Mouse (Mus musculus) gonadal fat pad, adult 2 months (tissue): ENCODE results near the gene Golga2. TPM values are rescaled to one million over a fixed set of nuclear protein-coding genes. Genes with fewer than 3 reads are reported as not detected.

Experiments
- DNase-seq: peaks from one replicate; pipeline ENCODE4 v3.0.0-alpha.2; 2012; ENCODE audit warnings: low read depth
- polyA plus RNA-seq: library from polyadenylated mRNA; depleted of rRNA; stranded (reverse); fragments of >200 nt; gene quantifications from 2 replicates; pipeline ENCODE4 v1.2.3, GENCODE M21; 2012; rRNA removed

Gene Golga2
- polyA plus RNA-seq, 1 experiment = 46.2 TPM

DNA sequence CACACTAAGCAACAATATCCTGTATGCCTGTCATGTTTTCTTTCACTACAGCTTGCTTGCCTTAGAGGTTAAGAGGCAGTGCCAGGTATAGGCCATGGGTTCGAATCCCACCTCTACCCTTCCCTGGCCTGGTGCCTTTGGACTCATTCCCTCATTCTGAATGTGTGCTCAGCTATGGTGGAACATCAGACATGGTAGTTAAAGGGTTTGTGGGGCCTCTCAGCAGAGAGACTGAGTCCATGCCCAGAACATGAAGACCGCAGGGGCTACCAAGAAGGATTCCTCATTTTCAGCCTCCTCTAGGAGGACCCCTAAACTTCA lies 56.1 kb downstream of the Golga2 start:
- DNase-seq = no peak

DNA sequence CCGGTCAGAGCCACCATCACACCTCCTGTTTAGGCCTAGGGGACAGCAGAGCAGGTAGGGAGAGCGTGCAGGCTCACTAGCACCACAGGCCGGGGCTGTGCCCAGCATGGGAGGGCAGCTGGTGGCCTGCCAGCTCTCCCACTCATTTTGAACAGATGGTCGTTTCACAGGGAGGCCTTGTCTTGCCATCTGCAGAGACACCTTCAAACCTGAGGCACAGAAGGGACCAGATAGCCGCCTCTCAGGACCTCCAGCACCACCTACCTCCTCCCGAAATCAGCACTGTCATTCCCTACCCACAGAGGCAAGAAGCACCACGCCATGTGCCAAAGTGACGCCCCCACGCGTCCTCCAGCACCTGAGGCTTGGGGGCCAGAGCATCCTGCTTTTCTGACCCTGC lies 56.9 kb downstream of the Golga2 start:
- DNase-seq = no peak

DNA sequence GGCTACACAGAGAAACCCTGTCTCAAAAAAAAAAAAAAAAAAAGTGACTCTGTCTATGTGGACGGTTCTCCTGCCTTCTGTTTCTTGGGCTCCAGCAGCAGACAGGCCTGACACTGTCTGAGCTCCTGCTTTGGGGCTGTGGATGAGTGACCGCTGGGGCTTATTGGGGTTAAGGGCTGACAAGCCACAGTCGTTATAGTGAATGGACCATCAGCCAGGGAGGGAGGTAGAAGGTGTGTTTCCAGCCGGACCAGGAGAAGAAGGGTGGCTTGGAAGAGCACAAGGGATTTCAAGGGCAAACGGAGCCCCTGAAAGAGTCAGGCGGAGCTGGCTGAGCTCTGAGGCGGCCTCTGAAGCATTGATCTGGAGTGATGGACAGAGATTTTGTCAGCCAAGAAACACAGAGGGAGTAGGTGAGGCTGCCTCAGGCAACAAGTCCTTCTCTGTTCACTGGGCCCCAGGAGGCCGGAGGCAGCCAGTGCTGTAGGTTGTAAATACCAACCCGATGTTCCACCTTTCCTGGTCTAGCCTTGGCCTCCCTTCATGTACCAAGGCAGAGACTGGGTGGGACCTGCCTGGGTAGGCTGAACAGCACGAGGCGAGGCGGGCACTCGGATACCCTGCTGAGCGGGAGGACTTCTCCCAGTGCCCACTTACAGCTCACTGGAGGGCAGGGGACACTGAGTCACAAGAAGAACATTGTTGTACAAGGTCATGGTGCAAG lies 57.6 kb downstream of the Golga2 start:
- DNase-seq = no peak

DNA sequence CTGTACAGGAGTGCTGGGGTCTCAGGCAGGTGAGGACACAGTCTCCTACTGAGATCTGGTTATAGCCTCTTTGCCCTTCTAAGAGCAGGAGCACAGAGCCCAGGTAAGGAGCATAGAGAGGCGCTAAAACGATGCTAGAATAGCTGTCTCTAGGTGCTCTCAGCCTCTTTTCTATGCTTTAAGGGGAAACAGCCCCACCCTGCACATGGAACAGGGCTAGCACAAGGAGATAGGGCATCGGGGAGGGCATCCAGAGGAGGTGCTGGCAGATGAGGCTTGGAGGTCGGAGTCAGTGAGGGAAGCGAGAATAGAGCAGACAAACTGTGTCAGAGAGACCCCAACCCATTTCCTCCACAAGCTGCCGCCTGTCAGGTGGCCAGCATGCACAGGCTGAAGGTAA lies 59.8 kb downstream of the Golga2 start:
- no peak for DNase-seq

DNA sequence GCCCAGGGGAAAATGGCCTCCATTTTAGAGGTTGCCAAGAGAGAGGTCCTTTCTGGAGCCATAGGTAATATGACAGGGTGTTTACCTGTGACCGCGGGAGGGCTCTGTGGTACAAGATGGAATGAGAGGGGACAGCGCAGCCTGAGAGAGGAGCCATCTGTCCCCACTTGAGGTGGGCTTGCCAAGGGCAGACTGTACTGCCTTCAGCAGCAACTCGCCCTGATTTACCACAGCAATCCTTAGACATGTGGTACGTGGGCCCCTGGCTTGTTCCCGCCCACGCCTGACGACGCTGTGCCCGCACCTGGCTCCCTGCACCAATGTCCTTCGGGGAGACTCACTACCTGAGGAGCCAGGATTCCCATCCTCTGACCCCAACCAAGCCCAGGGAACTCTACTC lies 61.1 kb downstream of the Golga2 start:
- no peak for DNase-seq

DNA sequence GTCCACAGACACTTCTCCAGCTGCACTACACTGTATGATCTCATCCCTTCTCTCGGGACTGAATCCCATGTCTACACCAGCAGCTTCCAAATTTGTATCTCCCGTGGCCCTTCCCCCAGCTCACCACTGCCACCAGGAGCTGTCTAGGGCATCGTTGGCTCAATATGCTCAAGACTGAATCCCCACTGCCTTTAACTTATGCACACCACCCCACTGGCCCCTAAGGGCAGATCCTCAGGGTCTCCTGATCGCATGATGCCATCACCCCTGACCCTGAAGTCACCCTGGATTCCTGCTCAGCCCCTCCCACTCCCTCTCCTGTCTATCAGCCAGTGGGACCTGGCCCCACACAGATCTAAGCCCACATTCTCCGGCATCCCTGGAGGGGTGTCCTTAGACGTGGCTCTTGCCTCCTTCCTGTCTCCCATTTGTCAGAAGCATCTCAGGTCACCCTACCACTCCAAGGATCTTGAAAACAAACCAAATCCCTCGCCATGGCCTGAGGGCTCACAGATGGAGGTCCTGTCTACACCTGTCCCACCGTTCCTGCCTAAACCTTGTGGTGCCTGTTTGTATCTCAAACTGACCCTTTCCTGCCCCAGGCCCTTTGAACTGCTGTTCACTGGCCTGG lies 62.6 kb downstream of the Golga2 start:
- no peak for DNase-seq

DNA sequence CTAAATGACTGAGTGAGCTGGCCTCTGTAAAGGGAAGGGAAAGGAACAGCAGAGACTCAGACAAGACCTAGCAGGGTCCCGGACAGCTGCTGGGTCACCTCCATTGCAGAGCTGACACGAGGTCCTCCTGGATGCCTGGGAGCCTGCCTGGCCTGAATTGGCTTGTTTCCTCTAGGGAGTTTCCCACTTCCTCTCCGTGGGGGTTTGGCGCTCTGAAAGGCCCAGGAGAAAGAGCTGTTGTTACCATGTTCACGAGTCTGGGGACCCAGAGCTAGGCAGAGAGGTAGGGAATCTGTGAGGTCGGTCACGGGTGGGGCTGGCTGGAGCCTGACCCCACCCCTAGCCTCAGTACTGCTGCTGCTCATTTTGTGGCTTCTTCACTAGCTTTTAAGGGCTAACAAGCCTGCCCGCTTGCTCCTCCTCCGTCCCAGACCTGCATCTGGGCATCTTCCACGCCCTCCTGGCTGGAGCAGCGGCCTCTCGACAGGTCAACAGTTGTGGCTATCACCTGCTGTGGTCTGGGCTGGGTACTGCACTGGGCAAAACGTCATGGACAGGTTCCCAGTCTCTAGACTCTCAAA lies 63.4 kb downstream of the Golga2 start:
- DNase-seq = no peak

DNA sequence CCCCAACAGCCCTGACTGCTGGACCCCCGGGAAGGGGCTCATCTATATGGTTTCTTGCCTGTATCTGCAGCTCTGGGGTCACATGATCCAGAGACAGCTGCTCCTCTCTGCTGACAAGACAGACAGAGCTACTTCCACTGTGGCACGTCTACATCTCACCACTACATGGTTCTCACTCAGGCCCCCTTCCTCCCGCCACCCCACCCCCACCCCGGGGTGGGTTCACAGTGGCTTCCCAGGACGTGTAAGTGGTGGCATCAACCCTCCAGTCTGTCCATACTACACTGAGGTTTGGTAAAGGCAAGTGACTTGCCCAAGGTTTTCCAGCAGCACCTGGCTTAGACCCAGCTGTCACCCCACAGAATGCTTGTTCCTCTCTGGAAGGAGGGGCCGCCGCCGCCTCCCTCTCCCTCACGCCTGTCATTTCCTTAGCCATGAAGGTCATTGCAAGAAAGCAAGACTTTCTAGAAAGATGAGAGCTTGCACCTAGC lies 64.3 kb downstream of the Golga2 start:
- no peak for DNase-seq

DNA sequence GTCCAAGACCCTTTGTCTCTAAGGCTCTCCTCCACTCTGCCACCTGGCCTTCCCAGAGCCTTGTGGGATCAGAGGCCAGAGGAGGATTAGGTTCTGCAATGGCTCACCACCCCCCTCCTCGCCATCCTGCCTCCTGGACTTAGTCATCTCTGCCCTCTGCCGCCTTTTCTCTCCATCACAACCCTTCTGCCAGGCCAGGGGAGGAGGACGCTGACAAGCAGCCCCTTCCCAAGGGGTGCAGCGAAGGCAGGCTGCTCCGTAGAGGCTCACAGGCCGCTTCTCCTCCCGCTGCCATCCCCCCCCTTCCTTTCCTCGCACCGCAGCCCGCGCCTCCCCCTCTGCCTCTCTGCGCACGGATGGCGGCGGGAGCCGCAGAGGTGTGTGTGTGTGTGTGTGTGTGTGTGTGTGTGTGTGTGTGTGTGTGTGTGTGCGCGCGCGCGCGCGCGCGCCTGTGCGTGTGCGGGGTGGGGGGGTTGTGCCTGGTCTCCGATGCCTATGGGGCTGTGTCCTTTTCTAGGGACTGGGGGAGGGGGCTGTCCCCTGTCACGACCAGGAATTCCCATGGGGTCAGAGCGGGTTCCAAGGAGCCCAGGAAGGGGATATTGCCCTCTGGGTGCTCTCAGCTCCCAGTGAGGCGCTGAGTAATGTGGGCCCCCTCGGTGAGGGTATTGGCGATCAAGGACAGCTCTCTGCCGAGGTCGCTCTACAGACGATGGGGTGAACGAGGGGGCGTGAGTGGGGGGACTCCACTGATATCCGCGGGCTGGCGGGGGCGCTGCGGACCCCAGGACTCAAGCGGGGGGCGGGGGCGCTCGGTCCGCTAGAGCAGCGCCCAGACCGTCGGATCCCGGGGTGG lies 65.2 kb downstream of the Golga2 start, which contains the start of gene Ciz1:
Gene Ciz1 (plus strand): TSS at position 177 of the 856 bp plus-strand sequence.
- DNase-seq = no peak

DNA sequence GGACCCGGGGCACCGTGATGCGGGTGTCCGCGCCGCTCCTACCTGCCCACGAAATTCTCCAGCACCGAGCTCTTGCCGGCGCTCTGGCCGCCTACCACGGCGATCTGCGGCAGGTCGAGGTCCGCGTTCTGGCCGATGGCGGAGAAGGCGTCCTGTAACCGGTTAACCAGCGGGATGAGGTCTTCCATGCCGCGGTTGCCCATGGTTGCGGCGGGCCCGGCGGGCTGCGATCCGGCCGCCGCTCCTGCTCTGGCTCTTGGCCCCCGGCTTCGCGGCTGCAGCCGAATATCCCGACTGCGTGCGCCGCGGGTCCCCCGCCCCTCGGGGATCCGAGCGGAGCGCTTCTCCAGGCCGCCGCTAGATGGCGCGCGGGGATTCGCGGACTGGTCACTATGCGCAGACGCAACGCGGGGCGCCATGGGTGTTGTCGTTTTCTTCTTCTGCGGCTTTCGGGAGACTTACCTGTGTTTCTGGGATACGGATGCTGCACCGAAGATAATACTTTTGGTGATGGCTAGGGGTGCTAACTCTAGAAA lies 65.9 kb downstream of the Golga2 start, which contains the start of gene Dnm1:
Gene Dnm1 (minus strand): TSS at position 332 of the 536 bp plus-strand sequence.
- DNase-seq = no peak

DNA sequence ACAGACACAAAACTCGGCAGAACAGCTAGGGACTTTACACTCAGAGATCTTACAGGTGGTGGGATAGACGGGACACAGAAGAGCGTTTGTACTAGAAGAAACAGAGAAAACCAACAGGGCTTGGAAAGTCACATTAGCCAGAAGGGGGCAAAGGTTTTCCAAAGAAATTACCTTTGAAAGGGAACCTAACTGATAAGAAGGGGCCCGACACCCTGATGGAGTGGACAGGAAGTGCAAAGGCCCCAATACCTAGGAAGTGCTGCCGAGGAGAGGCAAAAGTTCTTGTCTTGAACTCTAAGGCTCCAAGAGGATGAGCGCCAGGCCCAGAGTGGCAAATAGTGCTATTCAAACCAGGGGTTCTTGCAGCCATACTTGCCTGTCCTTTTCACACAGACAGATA lies 66.7 kb downstream of the Golga2 start:
- no peak for DNase-seq

DNA sequence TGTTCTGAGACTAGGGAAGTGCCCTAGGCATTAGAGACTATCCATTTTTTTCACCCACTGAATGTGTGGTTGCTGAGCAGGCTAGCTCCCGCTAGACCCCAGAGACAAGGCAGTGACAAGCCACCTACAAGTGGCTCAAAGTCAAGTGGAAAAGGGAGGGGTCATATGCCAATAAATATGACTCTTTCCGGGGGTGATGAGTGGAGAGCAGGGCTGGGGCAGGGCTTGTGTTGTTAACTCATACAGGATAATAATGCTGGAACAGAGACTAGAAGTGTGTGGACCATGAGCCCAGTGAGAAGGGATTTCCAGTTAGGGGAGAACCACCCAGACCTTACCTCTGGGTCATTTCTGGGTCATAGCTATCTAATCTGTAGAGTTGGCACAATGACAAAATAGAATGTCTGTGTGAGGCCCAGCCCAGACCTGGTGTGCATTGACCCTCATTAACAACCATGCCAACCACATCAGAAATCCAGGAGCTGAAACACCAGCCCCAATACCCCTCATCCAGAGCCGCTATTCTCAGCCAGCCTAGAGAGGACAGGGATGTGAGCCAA lies 67.2 kb downstream of the Golga2 start:
- no peak for DNase-seq

DNA sequence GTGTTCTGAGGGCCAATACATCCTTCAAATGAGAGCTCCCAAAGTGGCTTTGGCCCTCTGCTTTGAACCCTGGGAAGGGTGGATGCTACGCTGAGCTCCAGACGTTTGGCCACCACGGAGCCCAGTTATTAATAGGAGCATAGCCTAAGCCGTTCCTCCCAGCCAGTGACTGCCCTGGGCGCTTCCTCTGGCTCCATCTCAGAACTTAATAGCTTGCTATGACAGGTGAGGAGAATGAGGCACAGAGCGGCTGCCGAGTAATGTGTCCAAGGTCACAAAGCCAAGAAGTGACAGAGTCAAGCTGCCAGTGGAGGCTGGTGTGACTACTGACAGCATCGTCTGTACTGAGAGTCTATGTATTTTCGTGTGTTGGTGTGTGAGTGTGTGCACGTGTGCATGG lies 69.0 kb downstream of the Golga2 start:
- DNase-seq = no peak

Other genes starting within 250 kb of the Golga2 start
- gene Fam78a, start 202.5 kb upstream of the Golga2 start, polyA plus RNA-seq = 1.2 and 2.5 TPM in 2 replicates
- gene Plpp7, start 191.9 kb upstream of the Golga2 start, polyA plus RNA-seq = 3.3 and 4.7 TPM in 2 replicates
- 42.7 and 62.1 TPM in 2 replicates for gene Prrc2b, start 136.3 kb upstream of the Golga2 start, polyA plus RNA-seq
- gene Pomt1, start 50.8 kb upstream of the Golga2 start, polyA plus RNA-seq = 27.7 and 29.2 TPM in 2 replicates
- 118 and 134 TPM in 2 replicates for gene Uck1, start 27.2 kb upstream of the Golga2 start, polyA plus RNA-seq
- 293 and 333 TPM in 2 replicates for gene Swi5, start 691 bp downstream of the Golga2 start, polyA plus RNA-seq
- gene Ciz1, start 64.9 kb downstream of the Golga2 start, polyA plus RNA-seq = 150 and 154 TPM in 2 replicates
- 19.7 and 25.0 TPM in 2 replicates for gene Dnm1, start 66.0 kb downstream of the Golga2 start, polyA plus RNA-seq
- gene 1110008P14Rik, start 94.6 kb downstream of the Golga2 start, polyA plus RNA-seq = 470 and 500 TPM in 2 replicates
- 3,887 and 6,444 TPM in 2 replicates for gene Lcn2, start 100.9 kb downstream of the Golga2 start, polyA plus RNA-seq
- gene Ptges2, start 108.5 kb downstream of the Golga2 start, polyA plus RNA-seq = 50.0 and 51.6 TPM in 2 replicates
- gene Naif1, start 163.1 kb downstream of the Golga2 start, polyA plus RNA-seq = 5.2 and 5.3 TPM in 2 replicates
- gene Slc25a25, start 164.1 kb downstream of the Golga2 start, polyA plus RNA-seq = 29.4 and 39.5 TPM in 2 replicates
- 23.8 and 31.3 TPM in 2 replicates for gene Fam102a, start 247.9 kb downstream of the Golga2 start, polyA plus RNA-seq